Mouse (Mus musculus): ENCODE data around the gene Slc24a3. TPM values are rescaled to one million over a fixed set of nuclear protein-coding genes. Genes with fewer than 3 reads are reported as not detected.

Gene Slc24a3
- polyA plus RNA-seq, 1 experiment: 20.5 TPM

GRCm38 (mm10) chr2:145214086-145214831 lies 46.7 kb downstream of the Slc24a3 start:
- TF ChIP-seq CTCF (IDR thresholded peaks at IDR 0.05; ENCODE audit: borderline replicate concordance, extremely low read depth, insufficient read depth, insufficient read length) (no peak), POLR2A (IDR thresholded peaks at IDR 0.05; ENCODE audit: borderline replicate concordance, extremely low read depth, insufficient read depth, insufficient read length, poor library complexity, severe bottlenecking) (no peak)
- no peak for DNase-seq (ENCODE audit: low read depth)

- no peak for TF ChIP-seq CTCF (IDR thresholded peaks at IDR 0.05; ENCODE audit: borderline replicate concordance, extremely low read depth, insufficient read depth, insufficient read length)
- no peak for TF ChIP-seq POLR2A (IDR thresholded peaks at IDR 0.05; ENCODE audit: borderline replicate concordance, extremely low read depth, insufficient read depth, insufficient read length, poor library complexity, severe bottlenecking)
- DNase-seq (ENCODE audit: low read depth): no peak
Observed at GRCm38 (mm10) chr2:145216580-145216979, 49.0 kb downstream of the Slc24a3 start.

- DNase-seq (ENCODE audit: low read depth): no peak
- no peak for TF ChIP-seq POLR2A (IDR thresholded peaks at IDR 0.05; ENCODE audit: borderline replicate concordance, extremely low read depth, insufficient read depth, insufficient read length, poor library complexity, severe bottlenecking)
- no peak for TF ChIP-seq CTCF (IDR thresholded peaks at IDR 0.05; ENCODE audit: borderline replicate concordance, extremely low read depth, insufficient read depth, insufficient read length)
Observed at GRCm38 (mm10) chr2:145217422-145217821, 49.9 kb downstream of the Slc24a3 start.

DNA sequence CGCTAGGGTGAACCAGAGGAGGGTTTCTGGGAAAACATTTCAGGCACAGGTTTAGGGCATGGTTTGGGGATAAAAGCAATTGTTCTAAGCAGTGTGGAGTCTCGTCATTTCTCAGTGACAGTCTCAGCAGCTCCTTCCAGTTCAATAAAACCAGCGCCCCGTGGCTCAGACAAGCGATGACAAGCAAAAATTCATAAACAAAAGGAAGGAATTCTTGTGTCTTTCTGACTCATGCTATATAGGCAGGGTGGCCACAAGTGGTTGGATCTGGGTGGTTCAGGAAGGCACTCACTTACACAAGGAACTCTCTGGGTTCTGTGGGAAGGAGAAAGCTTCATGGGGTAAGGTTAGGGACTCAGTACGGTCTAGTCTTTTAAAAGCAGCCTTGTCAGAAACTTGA lies 51.7 kb downstream of the Slc24a3 start:
- DNase-seq (ENCODE audit: low read depth): no peak

GRCm38 (mm10) chr2:145223646-145224045 lies 56.1 kb downstream of the Slc24a3 start:
- no peak for TF ChIP-seq CTCF (IDR thresholded peaks at IDR 0.05; ENCODE audit: borderline replicate concordance, extremely low read depth, insufficient read depth, insufficient read length)
- no peak for TF ChIP-seq POLR2A (IDR thresholded peaks at IDR 0.05; ENCODE audit: borderline replicate concordance, extremely low read depth, insufficient read depth, insufficient read length, poor library complexity, severe bottlenecking)
- no peak for DNase-seq (ENCODE audit: low read depth)

More for the DNA sequence above, 51.7 kb downstream of the Slc24a3 start:
- TF ChIP-seq CTCF (IDR thresholded peaks at IDR 0.05; ENCODE audit: borderline replicate concordance, extremely low read depth, insufficient read depth, insufficient read length) (no peak), POLR2A (IDR thresholded peaks at IDR 0.05; ENCODE audit: borderline replicate concordance, extremely low read depth, insufficient read depth, insufficient read length, poor library complexity, severe bottlenecking) (no peak)

DNA sequence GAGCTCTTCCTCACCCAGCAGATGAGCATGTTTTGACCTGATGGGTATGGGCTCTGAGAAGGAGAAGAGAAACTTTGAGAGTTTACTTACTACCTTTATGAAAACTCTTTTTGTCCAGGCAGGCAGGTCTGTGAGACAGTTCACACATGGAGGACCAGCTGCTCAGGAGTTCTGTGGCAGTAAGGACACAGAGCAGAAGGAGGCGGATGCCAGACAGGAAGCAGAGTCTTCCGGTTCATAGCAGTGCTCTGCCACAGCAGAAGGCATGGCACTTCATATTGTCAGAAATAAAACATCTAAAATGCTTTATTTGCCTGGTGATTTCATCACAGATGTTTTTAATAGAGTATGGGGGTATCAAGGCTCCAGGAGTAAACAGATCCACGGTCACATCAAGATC lies 58.1 kb downstream of the Slc24a3 start:
- no peak for DNase-seq (ENCODE audit: low read depth)
- TF ChIP-seq CTCF (IDR thresholded peaks at IDR 0.05; ENCODE audit: borderline replicate concordance, extremely low read depth, insufficient read depth, insufficient read length): no peak
- no peak for TF ChIP-seq POLR2A (IDR thresholded peaks at IDR 0.05; ENCODE audit: borderline replicate concordance, extremely low read depth, insufficient read depth, insufficient read length, poor library complexity, severe bottlenecking)

- TF ChIP-seq POLR2A (IDR thresholded peaks at IDR 0.05; ENCODE audit: borderline replicate concordance, extremely low read depth, insufficient read depth, insufficient read length, poor library complexity, severe bottlenecking): no peak
- TF ChIP-seq CTCF (IDR thresholded peaks at IDR 0.05; ENCODE audit: borderline replicate concordance, extremely low read depth, insufficient read depth, insufficient read length): no peak
Observed at GRCm38 (mm10) chr2:145226100-145226499, 58.5 kb downstream of the Slc24a3 start.

DNA sequence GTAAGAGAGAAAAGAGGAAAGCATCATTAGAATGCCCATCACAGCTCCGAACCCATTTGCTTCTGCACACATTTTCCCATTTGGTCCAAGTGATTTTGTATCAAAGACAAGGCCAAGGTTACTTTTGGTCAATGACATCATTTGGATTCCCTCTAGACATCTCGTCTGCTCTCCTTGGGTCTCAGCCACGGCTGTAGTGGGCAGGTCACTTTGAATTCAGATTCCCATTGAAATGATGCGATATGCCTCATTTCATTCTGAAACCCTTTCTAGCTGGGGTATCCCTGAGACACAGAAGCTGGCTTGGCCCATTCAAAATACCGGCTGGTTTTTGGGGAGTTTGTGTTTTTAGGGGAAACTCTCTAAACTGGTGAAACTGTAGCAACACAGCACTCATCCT lies 59.8 kb downstream of the Slc24a3 start:
- no peak for TF ChIP-seq POLR2A (IDR thresholded peaks at IDR 0.05; ENCODE audit: borderline replicate concordance, extremely low read depth, insufficient read depth, insufficient read length, poor library complexity, severe bottlenecking)
- no peak for TF ChIP-seq CTCF (IDR thresholded peaks at IDR 0.05; ENCODE audit: borderline replicate concordance, extremely low read depth, insufficient read depth, insufficient read length)
- DNase-seq (ENCODE audit: low read depth): no peak

More at GRCm38 (mm10) chr2:145226100-145226499, 58.5 kb downstream of the Slc24a3 start:
- no peak for DNase-seq (ENCODE audit: low read depth)

DNA sequence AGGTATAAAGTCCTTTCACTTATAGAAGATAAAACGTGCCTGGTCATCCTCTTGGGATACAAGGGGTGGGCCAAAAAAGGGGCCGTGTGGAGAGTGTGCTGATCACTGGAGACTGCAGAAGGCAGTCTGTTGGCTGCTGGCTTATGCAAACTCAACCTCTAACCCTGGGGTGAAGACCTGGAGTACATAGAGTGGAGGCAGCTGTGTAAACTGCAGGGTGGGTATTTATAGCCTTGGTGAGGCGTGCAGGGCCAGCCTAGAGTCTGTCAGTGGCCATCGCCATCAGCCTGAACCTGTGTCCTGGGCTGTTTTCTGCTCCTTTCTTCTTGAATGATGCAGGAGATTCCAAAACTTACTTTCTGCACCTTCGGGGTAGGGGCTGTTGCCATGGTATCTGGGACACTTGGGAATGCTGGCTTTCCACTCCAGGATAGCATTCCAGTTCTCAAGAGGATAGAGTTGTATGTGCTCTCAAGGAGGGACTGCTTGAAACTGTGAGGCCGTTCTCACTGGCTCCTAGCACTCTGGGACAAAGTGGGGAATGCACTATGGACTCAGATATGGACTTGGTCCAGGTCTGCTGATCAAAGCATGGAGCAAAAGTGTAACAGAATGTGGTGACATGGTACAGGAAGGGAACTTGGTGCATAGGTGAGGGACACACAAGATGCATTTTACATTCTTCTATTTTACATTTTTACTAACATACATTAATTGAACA lies 65.4 kb downstream of the Slc24a3 start:
- peak; percentile 12 for DNase-seq (ENCODE audit: low read depth)
- no peak for TF ChIP-seq POLR2A (IDR thresholded peaks at IDR 0.05; ENCODE audit: borderline replicate concordance, extremely low read depth, insufficient read depth, insufficient read length, poor library complexity, severe bottlenecking)
- no peak for TF ChIP-seq CTCF (IDR thresholded peaks at IDR 0.05; ENCODE audit: borderline replicate concordance, extremely low read depth, insufficient read depth, insufficient read length)

GRCm38 (mm10) chr2:145233547-145234398 lies 66.2 kb downstream of the Slc24a3 start:
- no peak for TF ChIP-seq CTCF (IDR thresholded peaks at IDR 0.05; ENCODE audit: borderline replicate concordance, extremely low read depth, insufficient read depth, insufficient read length)
- TF ChIP-seq POLR2A (IDR thresholded peaks at IDR 0.05; ENCODE audit: borderline replicate concordance, extremely low read depth, insufficient read depth, insufficient read length, poor library complexity, severe bottlenecking): no peak
- DNase-seq (ENCODE audit: low read depth): peak; percentile 57

DNA sequence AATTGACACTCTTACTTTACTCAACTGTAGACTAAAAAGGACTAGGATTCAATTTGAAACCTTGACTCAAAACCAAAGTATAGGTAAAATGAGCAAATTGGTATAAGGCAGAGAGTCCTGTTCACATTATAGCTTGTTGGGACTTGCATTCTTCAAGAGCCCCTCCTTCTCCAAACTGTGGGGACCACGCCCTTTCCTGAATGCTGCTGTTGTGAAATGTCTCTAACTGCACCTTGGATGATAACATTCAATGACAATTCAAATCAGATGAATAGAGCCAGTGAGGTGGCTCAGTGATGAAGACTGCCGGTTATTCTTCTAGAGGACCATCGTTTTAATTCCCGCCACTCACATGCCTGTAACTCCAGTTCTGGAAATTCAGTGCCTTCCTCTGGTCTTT lies 78.8 kb downstream of the Slc24a3 start:
- TF ChIP-seq POLR2A (IDR thresholded peaks at IDR 0.05; ENCODE audit: borderline replicate concordance, extremely low read depth, insufficient read depth, insufficient read length, poor library complexity, severe bottlenecking) (no peak), CTCF (IDR thresholded peaks at IDR 0.05; ENCODE audit: borderline replicate concordance, extremely low read depth, insufficient read depth, insufficient read length) (no peak)

More for the DNA sequence above, 78.8 kb downstream of the Slc24a3 start:
- DNase-seq (ENCODE audit: low read depth): no peak

All from brain, embryonic 14.5 days (tissue).